Mouse (Mus musculus): Measurements from ENCODE around the gene Wdr61. TPM values are rescaled to one million over a fixed set of nuclear protein-coding genes. Genes with fewer than 3 reads are reported as not detected.
A peak's percentile ranks its signal among the peaks of the same experiment; 100 is the strongest.

The Wdr61 gene
- polyA plus RNA-seq, 1 experiment: 17.7 TPM

GRCm38 (mm10) chr9:54734639-54735252, 427 bp upstream of the Wdr61 start:
- H3K9me3 ChIP-seq: no peaks in the 10 kb centered on the region
- H3K36me3 ChIP-seq (replicated peaks; ENCODE audit: low read length): peaks cover 18% of the 10 kb centered on the region
- peaks cover 33% of the 10 kb centered on the region for H3K4me1 ChIP-seq
- H3K27me3 ChIP-seq (replicated peaks): peaks cover 7% of the 10 kb centered on the region
- TF ChIP-seq FLI1 (IDR thresholded peaks at IDR 0.05; ENCODE audit: low read length) (no peak), GATA1 (IDR thresholded peaks at IDR 0.05; ENCODE audit: borderline replicate concordance, low read length) (no peak)
- peak overlapping the region; percentile 99 for H3K4me3 ChIP-seq (replicated peaks)

- H3K9me3 ChIP-seq: no peaks in the 10 kb centered on the region
- TF ChIP-seq FLI1 (IDR thresholded peaks at IDR 0.05; ENCODE audit: low read length) (no peak), GATA1 (IDR thresholded peaks at IDR 0.05; ENCODE audit: borderline replicate concordance, low read length) (no peak)
- H3K4me3 ChIP-seq (replicated peaks): no peak overlapping the region
- peaks cover 31% of the 10 kb centered on the region for H3K4me1 ChIP-seq
- H3K36me3 ChIP-seq (replicated peaks; ENCODE audit: low read length): peaks cover 44% of the 10 kb centered on the region
- no peaks in the 10 kb centered on the region for H3K27me3 ChIP-seq (replicated peaks)
Observed at GRCm38 (mm10) chr9:54732122-54732521, 2.2 kb downstream of the Wdr61 start.

- no peaks in the 10 kb centered on the region for H3K27me3 ChIP-seq (replicated peaks)
- H3K9me3 ChIP-seq: no peaks in the 10 kb centered on the region
- peaks cover 98% of the 10 kb centered on the region for H3K36me3 ChIP-seq (replicated peaks; ENCODE audit: low read length)
- TF ChIP-seq GATA1 (IDR thresholded peaks at IDR 0.05; ENCODE audit: borderline replicate concordance, low read length) (no peak), FLI1 (IDR thresholded peaks at IDR 0.05; ENCODE audit: low read length) (no peak)
- no peaks in the 10 kb centered on the region; the same call in 1 of the 2 replicates for H3K4me1 ChIP-seq
- no peak overlapping the region for H3K4me3 ChIP-seq (replicated peaks)
Observed at GRCm38 (mm10) chr9:54726315-54726714, 8.0 kb downstream of the Wdr61 start.

- Histone ChIP-seq H3K4me3 (replicated peaks) (no peak overlapping the region), H3K9me3 (no peaks in the 10 kb centered on the region), H3K27me3 (replicated peaks) (no peaks in the 10 kb centered on the region), H3K36me3 (replicated peaks; ENCODE audit: low read length) (peaks cover 96% of the 10 kb centered on the region), H3K4me1 (no peaks in the 10 kb centered on the region)
- TF ChIP-seq FLI1 (IDR thresholded peaks at IDR 0.05; ENCODE audit: low read length) (no peak), GATA1 (IDR thresholded peaks at IDR 0.05; ENCODE audit: borderline replicate concordance, low read length) (no peak)
Observed at GRCm38 (mm10) chr9:54722596-54722995, 11.7 kb downstream of the Wdr61 start.

GRCm38 (mm10) chr9:54722156-54722555, 12.2 kb downstream of the Wdr61 start:
- Histone ChIP-seq H3K9me3 (no peaks in the 10 kb centered on the region), H3K27me3 (replicated peaks) (no peaks in the 10 kb centered on the region), H3K36me3 (replicated peaks; ENCODE audit: low read length) (peaks cover 96% of the 10 kb centered on the region), H3K4me3 (replicated peaks) (no peak overlapping the region), H3K4me1 (no peaks in the 10 kb centered on the region)
- TF ChIP-seq GATA1 (IDR thresholded peaks at IDR 0.05; ENCODE audit: borderline replicate concordance, low read length): no peak
- TF ChIP-seq FLI1 (IDR thresholded peaks at IDR 0.05; ENCODE audit: low read length): no peak

- Histone ChIP-seq H3K36me3 (replicated peaks; ENCODE audit: low read length) (peaks cover 95% of the 10 kb centered on the region), H3K4me1 (no peaks in the 10 kb centered on the region), H3K27me3 (replicated peaks) (no peaks in the 10 kb centered on the region), H3K9me3 (no peaks in the 10 kb centered on the region), H3K4me3 (replicated peaks) (no peak overlapping the region)
- no peak for TF ChIP-seq GATA1 (IDR thresholded peaks at IDR 0.05; ENCODE audit: borderline replicate concordance, low read length)
- no peak for TF ChIP-seq FLI1 (IDR thresholded peaks at IDR 0.05; ENCODE audit: low read length)
Observed at GRCm38 (mm10) chr9:54717527-54717926, 16.8 kb downstream of the Wdr61 start.

GRCm38 (mm10) chr9:54715776-54716175, 18.5 kb downstream of the Wdr61 start:
- Histone ChIP-seq H3K4me1 (no peaks in the 10 kb centered on the region), H3K4me3 (replicated peaks) (no peak overlapping the region), H3K9me3 (no peaks in the 10 kb centered on the region), H3K36me3 (replicated peaks; ENCODE audit: low read length) (peaks cover 98% of the 10 kb centered on the region), H3K27me3 (replicated peaks) (no peaks in the 10 kb centered on the region)
- TF ChIP-seq FLI1 (IDR thresholded peaks at IDR 0.05; ENCODE audit: low read length) (no peak), GATA1 (IDR thresholded peaks at IDR 0.05; ENCODE audit: borderline replicate concordance, low read length) (no peak)

GRCm38 (mm10) chr9:54708085-54708484, 26.2 kb downstream of the Wdr61 start:
- H3K36me3 ChIP-seq (replicated peaks; ENCODE audit: low read length): peaks cover 21% of the 10 kb centered on the region
- no peak overlapping the region for H3K4me3 ChIP-seq (replicated peaks)
- TF ChIP-seq FLI1 (IDR thresholded peaks at IDR 0.05; ENCODE audit: low read length) (no peak), GATA1 (IDR thresholded peaks at IDR 0.05; ENCODE audit: borderline replicate concordance, low read length) (no peak)
- H3K9me3 ChIP-seq: no peaks in the 10 kb centered on the region
- H3K4me1 ChIP-seq: peaks cover 10% of the 10 kb centered on the region
- peaks cover 25% of the 10 kb centered on the region for H3K27me3 ChIP-seq (replicated peaks)

- Histone ChIP-seq H3K4me3 (replicated peaks) (no peak overlapping the region), H3K4me1 (peaks cover 10% of the 10 kb centered on the region), H3K36me3 (replicated peaks; ENCODE audit: low read length) (peaks cover 16% of the 10 kb centered on the region), H3K9me3 (no peaks in the 10 kb centered on the region), H3K27me3 (replicated peaks) (peaks cover 31% of the 10 kb centered on the region)
- no peak for TF ChIP-seq GATA1 (IDR thresholded peaks at IDR 0.05; ENCODE audit: borderline replicate concordance, low read length)
- no peak for TF ChIP-seq FLI1 (IDR thresholded peaks at IDR 0.05; ENCODE audit: low read length)
Observed at GRCm38 (mm10) chr9:54707288-54707999, 26.9 kb downstream of the Wdr61 start.

GRCm38 (mm10) chr9:54705561-54705960, 28.8 kb downstream of the Wdr61 start:
- no peak for TF ChIP-seq FLI1 (IDR thresholded peaks at IDR 0.05; ENCODE audit: low read length)
- no peak for TF ChIP-seq GATA1 (IDR thresholded peaks at IDR 0.05; ENCODE audit: borderline replicate concordance, low read length)
- Histone ChIP-seq H3K4me1 (peaks cover 10% of the 10 kb centered on the region), H3K27me3 (replicated peaks) (peaks cover 50% of the 10 kb centered on the region), H3K4me3 (replicated peaks) (no peak overlapping the region), H3K9me3 (peaks cover 4% of the 10 kb centered on the region; the same call in 1 of the 2 replicates), H3K36me3 (replicated peaks; ENCODE audit: low read length) (no peaks in the 10 kb centered on the region)
